Mouse (Mus musculus) ES-E14 (cell line): ENCODE measurements at regions not wholly inside any gene's neighbourhood (a gene's known extent, or its start where the extent isn't known, plus 50 kb on each side); places are given as distances from the start of the nearest gene placed in this dataset.

Experiments
- CHD2 ChIP-seq: IDR thresholded peaks from 2 replicates; pipeline ENCODE4 v1.6.1; 2014; ENCODE audit warnings: mild to moderate bottlenecking, low read depth, low read length, inconsistent platforms
- HCFC1 ChIP-seq: IDR thresholded peaks from 2 replicates; pipeline ENCODE4 v1.6.1; 2012; ENCODE audit warnings: low read length, inconsistent platforms, borderline replicate concordance; ENCODE audit not compliant: insufficient read depth
- MAFK ChIP-seq: IDR thresholded peaks from 2 replicates; pipeline ENCODE4 v1.6.1; 2014; ENCODE audit warnings: mild to moderate bottlenecking, low read depth, low read length, inconsistent platforms; ENCODE audit not compliant: insufficient read depth
- ZC3H11A ChIP-seq: IDR thresholded peaks from 2 replicates; pipeline ENCODE4 v1.6.1; 2012; ENCODE audit warnings: low read depth, mild to moderate bottlenecking, inconsistent platforms, low read length, borderline replicate concordance

GRCm38 (mm10) chr1:73793256-73793655, 331.0 kb downstream of the Tns1 start:
- TF ChIP-seq CHD2 (no peak), HCFC1 (no peak), ZC3H11A (no peak), MAFK (no peak)
